21 mouse cellular contexts compared by ENCODE assay signal in genomic region chr2:22780884-22781283, GRCm38 (mm10). TPM values are rescaled to one million over a fixed set of nuclear protein-coding genes. Genes with fewer than 3 reads are reported as not detected.
DNase-seq lines count a peak whose midpoint lies in the region; ATAC-seq lines count a peak whose summit lies in the region.
"Had no signal": no experiment of that assay in that cellular context is flagged by ENCODE, and none has a peak within 500 bp of the region (broad histone marks: within the 10 kb centered on the region; RNA-seq: fewer than 3 reads in every experiment).

No protein-coding gene starts in this region.

- H3K9me3 ChIP-seq in liver, embryonic 13.5 days (replicated peaks), result no peaks in the 10 kb centered on the region
- H3K9me3 ChIP-seq in liver, embryonic 16.5 days (replicated peaks; ENCODE audit: control insufficient read depth, low read length), result no peaks in the 10 kb centered on the region
- H3K9me3 ChIP-seq: embryonic facial prominence, embryonic 12.5 days; forebrain, embryonic 12.5 days; hindbrain, embryonic 13.5 days had no signal

- no peaks in the 10 kb centered on the region for H3K27me3 ChIP-seq in liver, embryonic 13.5 days
- no peaks in the 10 kb centered on the region for H3K27me3 ChIP-seq in liver, embryonic 16.5 days (ENCODE audit: control insufficient read depth, insufficient read depth, low read depth, low read length)
- H3K27me3 ChIP-seq: embryonic facial prominence, embryonic 12.5 days; forebrain, embryonic 12.5 days; hindbrain, embryonic 13.5 days had no signal

- no peak for DNase-seq in frontal cortex, postnatal 10 days (ENCODE audit: low spot score in 2 of 2)
- DNase-seq in liver, embryonic 13.5 days, result no peak
- DNase-seq in liver, result no peak
- DNase-seq in brain, adult 2 months (ENCODE audit: low read depth, low spot score), result peak; percentile 81
- no peak for DNase-seq in left cerebral cortex, postnatal 14 days (ENCODE audit: low spot score in 2 of 2)
- DNase-seq in urinary bladder, postnatal 10 days (ENCODE audit: low spot score), result no peak
- DNase-seq: adrenal gland, postnatal 14 days; cerebellum, adult 2 months; cerebellum, postnatal 14 days; gastrocnemius, adult 2 months; gastrocnemius, postnatal 25 days; heart, postnatal 10 days; heart, postnatal 4 days had no signal

- H3K4me1 ChIP-seq in liver, embryonic 13.5 days (replicated peaks), result peaks cover 68% of the 10 kb centered on the region
- H3K4me1 ChIP-seq in liver, embryonic 16.5 days (ENCODE audit: control insufficient read depth, low read depth, low read length), result peaks cover 26% of the 10 kb centered on the region
- H3K4me1 ChIP-seq: embryonic facial prominence, embryonic 12.5 days; forebrain, embryonic 12.5 days; hindbrain, embryonic 13.5 days had no signal

- no peak overlapping the region for H3K4me2 ChIP-seq in liver, embryonic 13.5 days
- H3K4me2 ChIP-seq in liver, embryonic 16.5 days (ENCODE audit: low read depth, low read length), result no peak overlapping the region
- H3K4me2 ChIP-seq: embryonic facial prominence, embryonic 12.5 days; forebrain, embryonic 12.5 days; hindbrain, embryonic 13.5 days had no signal

- 58% methylated on average over 1 of the region's 1 CpGs for WGBS in liver, embryonic 13.5 days (ENCODE audit: insufficient replicate concordance)
- 47% methylated on average over 1 of the region's 1 CpGs for WGBS in liver, embryonic 16.5 days (ENCODE audit: insufficient replicate concordance)

- no peak overlapping the region for H3K9ac ChIP-seq in liver, embryonic 13.5 days
- H3K9ac ChIP-seq in liver, embryonic 16.5 days (ENCODE audit: low read depth, low read length), result no peak overlapping the region
- H3K9ac ChIP-seq: embryonic facial prominence, embryonic 12.5 days; forebrain, embryonic 12.5 days; hindbrain, embryonic 13.5 days had no signal

- peak; percentile 57; the same call in 1 of the 2 replicates for ATAC-seq in frontal cortex, adult (ENCODE audit: low TSS enrichment)
- no peak for ATAC-seq in liver, embryonic 13.5 days (ENCODE audit: low read depth)
- no peak for ATAC-seq in liver, embryonic 16.5 days (ENCODE audit: low read depth)
- ATAC-seq: activated CD4-positive, CD25-positive, alpha-beta regulatory T cell, adult 4 months; forebrain, embryonic 16.5 days; Patski had no signal

- H3K4me3 ChIP-seq in liver, embryonic 13.5 days (replicated peaks), result no peak overlapping the region
- H3K4me3 ChIP-seq in liver, embryonic 16.5 days (ENCODE audit: low read depth, low read length), result no peak overlapping the region
- H3K4me3 ChIP-seq: embryonic facial prominence, embryonic 12.5 days; forebrain, embryonic 12.5 days; gastrocnemius, adult 2 months; hindbrain, embryonic 13.5 days had no signal

- H3K27ac ChIP-seq in liver, embryonic 13.5 days, result peak overlapping the region; percentile 81
- H3K27ac ChIP-seq in liver, embryonic 16.5 days (ENCODE audit: low read length), result peak overlapping the region; percentile 38; the same call in 1 of the 2 replicates
- H3K27ac ChIP-seq: embryonic facial prominence, embryonic 12.5 days; forebrain, embryonic 12.5 days; gastrocnemius, adult 2 months; hindbrain, embryonic 13.5 days had no signal

- intact Hi-C loops in left cerebral cortex, postnatal 14 days (cut with DNase I), result no loop called here

- no peaks in the 10 kb centered on the region for H3K36me3 ChIP-seq in liver, embryonic 13.5 days
- H3K36me3 ChIP-seq in liver, embryonic 16.5 days (ENCODE audit: control insufficient read depth, insufficient read depth), result no peaks in the 10 kb centered on the region
- H3K36me3 ChIP-seq: embryonic facial prominence, embryonic 12.5 days; forebrain, embryonic 12.5 days; hindbrain, embryonic 13.5 days had no signal

RNA-seq across cellular contexts. Expression of gene Apbb1ip, which starts 7.0 kb away (rescaled TPM):
- 15.1 and 17.2 TPM in 2 replicates for polyA plus RNA-seq in liver, embryonic 13.5 days (2015; fragmentation: Nextera tagmentation; extraction: Ambion mirVana)
- polyA plus RNA-seq in liver, embryonic 16.5 days (2015; fragmentation: Nextera tagmentation; extraction: Ambion mirVana), result 8.5 and 9.4 TPM in 2 replicates
- total RNA-seq in left cerebral cortex, postnatal 14 days (2021), result 1 to 10 TPM; 7.8 to 8.2 TPM
- polyA plus RNA-seq: Patski had no signal
